In the genomic region with DNA sequence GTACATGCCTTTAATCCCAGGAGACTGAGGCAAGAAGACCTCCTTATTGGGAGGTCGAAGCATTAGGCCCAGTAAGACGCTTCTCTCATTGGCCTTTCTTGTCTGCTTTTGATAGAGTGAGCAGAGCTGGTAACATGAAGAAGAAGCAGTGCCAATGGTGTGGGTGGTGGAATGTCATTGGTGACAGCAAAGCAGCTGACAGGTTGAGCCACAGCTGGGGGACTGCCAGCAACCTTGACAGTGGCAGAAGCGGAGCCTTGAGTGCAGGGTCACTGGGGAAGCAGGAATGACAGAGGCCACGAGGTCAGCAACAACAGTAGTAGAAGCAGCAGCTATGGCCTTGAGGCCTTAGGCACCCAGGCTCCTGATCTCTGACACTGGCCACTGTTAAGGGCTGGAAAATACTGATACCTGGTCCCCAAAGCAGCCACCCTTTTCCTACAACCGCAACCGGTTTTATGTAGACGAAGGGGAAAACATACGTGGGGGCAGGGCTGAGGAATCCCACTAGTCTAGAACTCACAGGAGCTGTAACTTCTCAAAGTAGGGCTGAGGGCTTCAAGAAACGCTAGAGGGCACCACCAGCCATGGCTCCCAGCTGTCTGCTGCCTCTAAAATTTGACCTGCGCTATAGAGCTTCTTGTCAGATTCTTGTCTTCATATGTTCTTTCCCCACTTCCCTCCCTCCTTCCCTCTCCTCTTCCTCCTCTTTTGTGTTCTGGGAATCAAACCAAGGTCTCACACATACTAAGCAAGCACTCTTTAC, we compare ENCODE assay signal across 9 mouse cellular contexts. TPM values are rescaled to one million over a fixed set of nuclear protein-coding genes. Genes with fewer than 3 reads are reported as not detected.
A peak's percentile ranks its signal among the peaks of the same experiment; 100 is the strongest.
DNase-seq lines count a peak whose midpoint lies in the region; ATAC-seq lines count a peak whose summit lies in the region.
"Had no signal": no experiment of that assay in that cellular context is flagged by ENCODE, and none has a peak within 500 bp of the region (broad histone marks: within the 10 kb centered on the region; RNA-seq: fewer than 3 reads in every experiment).

No protein-coding gene starts in this region.

- peak; percentile 59 for ATAC-seq in common myeloid progenitor, adult 5-6 weeks (replicated peaks; ENCODE audit: low read depth, poor library complexity, severe bottlenecking)
- peak; percentile 38 to 66; a peak in 2 of 4 replicates for ATAC-seq in hematopoietic stem cell, adult 5-6 weeks (replicated peaks in 1 of 2; ENCODE audit: insufficient read depth in 1 of 2, low FRiP score in 2 of 2, low TSS enrichment in 1 of 2, low read depth in 1 of 2, poor library complexity in 2 of 2, severe bottlenecking in 2 of 2)

- peak; percentile 50 for DNase-seq in gastrocnemius, adult 18-20 months (ENCODE audit: low spot score)
- DNase-seq in gastrocnemius, postnatal 25 days: no peak
- peak; percentile 56 for DNase-seq in urinary bladder, postnatal 14 days (ENCODE audit: low spot score)
- no peak for DNase-seq in urinary bladder, postnatal 4 days (ENCODE audit: low spot score in 2 of 2)
- peak; percentile 64 for DNase-seq in lung, postnatal 10 days
- DNase-seq in thymus, postnatal 0 days (ENCODE audit: low spot score): peak; percentile 74

RNA-seq across cellular contexts. Expression of a gene that starts 20.9 kb away (rescaled TPM):
- not detected for total RNA-seq in gastrocnemius, adult 18-20 months (2021)
- total RNA-seq in gastrocnemius, postnatal 25 days (2021): not detected
- not detected in 2 replicates for total RNA-seq in common myeloid progenitor, adult 5-6 weeks (2017)
- total RNA-seq in hematopoietic stem cell, adult 5-6 weeks (2017): not detected in 2 replicates
- polyA plus RNA-seq in thymus, postnatal 0 days (2015; fragmentation: Nextera tagmentation; extraction: Ambion mirVana): not detected in 2 replicates
- total RNA-seq: left cerebral cortex, postnatal 10 days had no signal

RNA-seq across cellular contexts. Expression of a gene that starts 32.3 kb away (rescaled TPM):
- 1,000 to 10,000 TPM; 2,008 to 2,153 TPM for total RNA-seq in gastrocnemius, adult 18-20 months (2021)
- total RNA-seq in gastrocnemius, postnatal 25 days (2021): 1,000 to 10,000 TPM; 2,264 to 2,912 TPM
- not detected in 2 replicates for total RNA-seq in common myeloid progenitor, adult 5-6 weeks (2017)
- total RNA-seq in hematopoietic stem cell, adult 5-6 weeks (2017): 0.05 TPM in 1 of 2 replicates, not detected in the other
- 0.29 and 0.39 TPM in 2 replicates for polyA plus RNA-seq in thymus, postnatal 0 days (2015; fragmentation: Nextera tagmentation; extraction: Ambion mirVana)

RNA-seq across cellular contexts. Expression of a gene that starts 52.9 kb away (rescaled TPM):
- 10 to 100 TPM; 34.4 to 40.5 TPM for total RNA-seq in gastrocnemius, adult 18-20 months (2021)
- total RNA-seq in gastrocnemius, postnatal 25 days (2021): 10 to 100 TPM; 31.4 to 32.3 TPM
- total RNA-seq in common myeloid progenitor, adult 5-6 weeks (2017): 138 and 179 TPM in 2 replicates
- total RNA-seq in hematopoietic stem cell, adult 5-6 weeks (2017): 135 and 146 TPM in 2 replicates
- 38.3 and 49.7 TPM in 2 replicates for polyA plus RNA-seq in thymus, postnatal 0 days (2015; fragmentation: Nextera tagmentation; extraction: Ambion mirVana)

Comparison
In these comparisons a context has a peak if more than half of its experiments do, and no peak if none do; other contexts are left out.
1. DNase-seq: peak in gastrocnemius, adult 18-20 months (single experiment), urinary bladder, postnatal 14 days (single experiment), lung, postnatal 10 days (single experiment) and thymus, postnatal 0 days (single experiment); none in gastrocnemius, postnatal 25 days (single experiment) and urinary bladder, postnatal 4 days (0 of 2).
2. RNA of a gene that starts 32.3 kb away (total RNA-seq): 2,264 to 2,912 TPM in gastrocnemius, postnatal 25 days and 2,008 to 2,153 TPM in gastrocnemius, adult 18-20 months; 0.05 TPM in hematopoietic stem cell, adult 5-6 weeks and not detected in common myeloid progenitor, adult 5-6 weeks; every median in the first group is over 1,000 times any median in the second.